Mouse (Mus musculus) heart, adult 2 months (tissue): Measurements from ENCODE around the gene Pif1. TPM values are rescaled to one million over a fixed set of nuclear protein-coding genes. Genes with fewer than 3 reads are reported as not detected.
A peak's percentile ranks its signal among the peaks of the same experiment; 100 is the strongest.

Experiments used
- DNase-seq, 2 experiments: peaks; one replicate each; pipeline ENCODE4 v3.0.0; 2021
- H3K27ac ChIP-seq: fragments of 200-600 bp; 2 replicates; pipeline ENCODE4 v1.8.1; 2022
- H3K27me3 ChIP-seq: fragments of 200-500 bp; 2 replicates; pipeline ENCODE4 v1.6.1; 2012; ENCODE audit warnings: mild to moderate bottlenecking, low read length, inconsistent platforms, mixed read lengths; ENCODE audit not compliant: control insufficient read depth, insufficient read depth
- H3K36me3 ChIP-seq: fragments of 200-500 bp; 2 replicates; pipeline ENCODE4 v1.6.1; 2012; ENCODE audit warnings: low read length, inconsistent platforms; ENCODE audit not compliant: control insufficient read depth, insufficient read depth
- H3K4me1 ChIP-seq: fragments of 200-500 bp; 2 replicates; pipeline ENCODE4 v1.6.1; 2011; ENCODE audit warnings: low read length; ENCODE audit not compliant: control insufficient read depth, insufficient read depth
- H3K4me3 ChIP-seq: fragments of 200-600 bp; 2 replicates; pipeline ENCODE4 v1.8.1; 2022
- H3K79me2 ChIP-seq: fragments of 200-500 bp; replicated peaks from 2 replicates; pipeline ENCODE4 v1.6.1; 2012; ENCODE audit warnings: mild to moderate bottlenecking, inconsistent platforms, low read length, moderate library complexity, mixed read lengths; ENCODE audit not compliant: control insufficient read depth, insufficient read depth
- H3K9ac ChIP-seq: fragments of 200-500 bp; 2 replicates; pipeline ENCODE4 v1.6.1; 2012; ENCODE audit warnings: low read depth, mild to moderate bottlenecking, control low read depth, inconsistent platforms, low read length, mixed read lengths
- CTCF ChIP-seq: fragments of 200-600 bp; IDR thresholded peaks from 2 replicates; pipeline ENCODE4 v1.8.1; 2022; ENCODE audit warnings: antibody characterized with exemption, mild to moderate bottlenecking, moderate library complexity
- EP300 ChIP-seq: fragments of 200-500 bp; IDR thresholded peaks from 2 replicates; pipeline ENCODE4 v1.6.1; 2011; ENCODE audit warnings: low read depth, low read length, control low read depth; ENCODE audit not compliant: insufficient read depth
- POLR2A ChIP-seq: fragments of 200-500 bp; IDR thresholded peaks from 2 replicates; pipeline ENCODE4 v1.6.1; 2011; ENCODE audit warnings: mild to moderate bottlenecking, low read depth, low read length, control low read depth; ENCODE audit not compliant: insufficient read depth
- WGBS: fragments of 180-500 bp; shearing (Covaris S2); methylation state at CpG from one replicate; pipeline ENCODE4 v1.1.7; 2018; 5-methylcytosine and 5-hydroxymethylcytosine counted together
- intact Hi-C: fragments of 180-260 bp; cut with DNase I; formaldehyde crosslinking; loops from one replicate; pipeline ENCODE4 v1.15.1; 2025
- polyA plus RNA-seq: library from polyadenylated mRNA; depleted of rRNA; stranded (reverse); fragments of >200 nt; gene quantifications from 2 replicates; pipeline ENCODE4 v1.2.3, GENCODE M21; 2012
- total RNA-seq, 2 experiments: library from RNA; stranded (reverse); gene quantifications; 2 replicates each; pipeline ENCODE4 v1.2.3; 2021

Pif1 gene
- total and polyA plus RNA-seq, 3 experiments = 0.23 TPM; not detected in 2

DNA sequence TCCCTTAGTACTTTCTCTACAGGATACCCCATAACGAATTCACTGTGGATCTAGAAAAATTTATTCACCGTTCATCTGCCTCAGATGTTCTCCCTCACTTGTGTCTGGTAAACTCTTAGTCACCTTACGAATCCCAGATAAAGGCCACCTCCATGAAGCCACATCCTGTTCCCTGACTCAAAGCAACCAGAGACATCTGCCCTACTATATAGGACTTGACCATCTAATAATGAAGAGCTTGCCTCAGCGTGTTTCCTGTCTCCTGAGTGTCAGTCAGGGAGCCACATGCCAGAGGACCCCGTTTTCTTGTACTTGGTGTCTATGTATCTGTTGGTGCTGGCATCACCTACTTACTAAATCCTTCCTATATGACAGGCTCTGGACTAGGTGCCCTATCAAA, 37.3 kb upstream of the Pif1 start:
- Histone ChIP-seq H3K27me3 (no peaks in the 10 kb centered on the region), H3K4me1 (peaks cover 44% of the 10 kb centered on the region), H3K36me3 (no peaks in the 10 kb centered on the region; the same call in 1 of the 2 replicates), H3K4me3 (no peak overlapping the region), H3K79me2 (no peaks in the 10 kb centered on the region), H3K9ac (no peak overlapping the region), H3K27ac (peak overlapping the region; percentile 95)
- TF ChIP-seq EP300 (no peak), CTCF (no peak), POLR2A (no peak)
- intact Hi-C loops = loop anchor here (2.0 kb wide), 1 partner anchor 29 kb away; no protein-coding TSS in a partner anchor
- 62% methylated on average over 5 of the region's 5 CpGs for WGBS
- DNase-seq = no peak

DNA sequence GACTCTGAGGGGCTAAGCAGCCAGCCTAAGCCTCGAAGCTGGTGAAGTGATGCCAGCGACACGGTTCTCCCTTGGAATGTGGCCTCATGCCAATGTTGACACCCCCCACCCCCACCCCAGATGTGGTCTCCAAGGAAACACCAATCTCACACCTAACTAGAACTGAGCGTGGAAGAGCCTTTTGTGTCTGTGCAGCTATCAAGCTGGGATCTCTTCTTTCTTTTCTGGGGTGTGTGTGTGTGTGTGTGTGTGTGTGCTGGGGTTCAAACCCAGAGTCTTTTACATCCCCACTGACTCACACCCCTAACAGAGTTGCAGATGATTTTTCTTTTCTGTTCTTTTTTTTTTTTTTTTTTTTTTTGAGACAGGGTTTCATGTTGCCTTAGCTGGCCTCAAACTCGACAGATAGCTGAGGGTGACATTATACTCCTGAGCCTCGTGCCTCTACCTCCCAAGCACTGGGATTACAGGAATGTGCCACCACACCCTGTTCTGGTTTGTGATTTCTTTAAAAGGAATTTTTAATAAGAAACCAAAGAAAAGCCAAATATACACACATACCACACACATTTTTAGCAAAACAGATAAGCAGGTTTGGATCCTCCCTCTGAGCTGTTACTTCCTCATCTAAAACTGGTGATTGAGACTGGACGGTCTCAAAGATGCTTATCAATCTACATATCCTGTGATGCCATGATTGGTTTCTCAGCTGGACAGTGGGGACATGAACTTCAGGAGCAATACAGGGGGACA, 36.7 kb upstream of the Pif1 start:
- 31% methylated on average over 7 of the region's 7 CpGs for WGBS
- Histone ChIP-seq H3K79me2 (no peaks in the 10 kb centered on the region), H3K4me1 (peaks cover 44% of the 10 kb centered on the region), H3K36me3 (no peaks in the 10 kb centered on the region; the same call in 1 of the 2 replicates), H3K4me3 (no peak overlapping the region), H3K27ac (peak overlapping the region; percentile 95), H3K9ac (peak overlapping the region; percentile 41), H3K27me3 (no peaks in the 10 kb centered on the region)
- TF ChIP-seq POLR2A = no peak
- no peak for TF ChIP-seq CTCF
- intact Hi-C loops = loop anchor here (2.0 kb wide), 1 partner anchor 29 kb away; no protein-coding TSS in a partner anchor
- DNase-seq = no peak

DNA sequence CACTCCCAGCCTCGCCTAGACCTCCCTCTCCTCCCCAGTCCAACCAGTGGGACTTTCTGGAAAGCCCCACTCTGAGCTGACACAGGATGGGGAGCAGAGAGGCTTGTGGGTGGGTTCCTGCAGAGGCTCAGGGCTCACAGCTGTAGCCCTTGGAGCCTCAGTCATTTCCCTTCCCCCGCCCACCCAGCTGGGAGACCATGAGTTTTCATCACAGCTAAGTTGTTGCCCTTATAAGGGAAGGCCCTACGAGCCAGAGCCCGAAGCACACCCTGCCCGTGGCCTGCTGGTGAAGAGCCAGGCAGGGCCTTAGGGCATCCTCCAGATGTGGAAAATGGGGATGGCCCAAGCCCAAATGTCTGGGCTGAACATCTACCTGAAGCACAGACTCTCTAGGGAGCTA, 35.9 kb upstream of the Pif1 start:
- Histone ChIP-seq H3K36me3 (no peaks in the 10 kb centered on the region; the same call in 1 of the 2 replicates), H3K4me1 (peaks cover 38% of the 10 kb centered on the region)

DNA sequence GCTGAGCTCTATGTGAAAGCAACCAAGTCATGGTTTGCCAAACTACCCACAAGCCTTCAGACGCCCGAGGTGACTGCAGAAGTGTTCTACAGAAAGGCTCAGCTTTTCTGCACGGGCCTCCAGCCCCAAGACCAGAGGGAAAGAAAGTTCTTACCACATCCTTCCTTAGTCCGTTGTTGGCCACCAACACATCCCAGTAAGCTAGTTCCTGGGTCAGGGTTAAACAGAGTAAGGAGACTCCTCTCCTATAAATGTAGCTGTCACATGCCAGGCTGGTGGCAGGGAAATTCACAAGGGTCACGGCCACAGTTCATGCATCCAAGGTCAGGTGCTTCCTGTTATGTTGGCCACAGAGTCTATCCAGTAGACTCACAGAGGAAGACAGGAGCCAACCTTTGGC, 34.8 kb upstream of the Pif1 start:
- Histone ChIP-seq H3K36me3 (no peaks in the 10 kb centered on the region; the same call in 1 of the 2 replicates), H3K9ac (no peak overlapping the region), H3K27me3 (no peaks in the 10 kb centered on the region), H3K79me2 (no peaks in the 10 kb centered on the region), H3K27ac (peak overlapping the region; percentile 95), H3K4me3 (no peak overlapping the region), H3K4me1 (peaks cover 28% of the 10 kb centered on the region)
- WGBS = 56% methylated on average over 5 of the region's 5 CpGs
- TF ChIP-seq CTCF (no peak), EP300 (no peak), POLR2A (no peak)
- peak in 1 of 2 experiments; percentile 55 for DNase-seq
- intact Hi-C loops = no loop called here

More for the DNA sequence above, 35.9 kb upstream of the Pif1 start:
- DNase-seq = peak; percentile 80 to 89
- 25% methylated on average over 5 of the region's 5 CpGs for WGBS
- TF ChIP-seq CTCF = no peak
- TF ChIP-seq EP300 = 0 out of 2 replicates have a peak, but pooled peaks have one; percentile 59
- peak; percentile 36; the same call in 1 of the 2 replicates for TF ChIP-seq POLR2A
- no peaks in the 10 kb centered on the region for H3K79me2 ChIP-seq
- intact Hi-C loops = loop anchor here (2.0 kb wide), 1 partner anchor 28 kb away; no protein-coding TSS in a partner anchor
- peak overlapping the region; percentile 95 for H3K27ac ChIP-seq
- peak overlapping the region; percentile 41 for H3K9ac ChIP-seq
- H3K4me3 ChIP-seq = no peak overlapping the region
- H3K27me3 ChIP-seq = no peaks in the 10 kb centered on the region

DNA sequence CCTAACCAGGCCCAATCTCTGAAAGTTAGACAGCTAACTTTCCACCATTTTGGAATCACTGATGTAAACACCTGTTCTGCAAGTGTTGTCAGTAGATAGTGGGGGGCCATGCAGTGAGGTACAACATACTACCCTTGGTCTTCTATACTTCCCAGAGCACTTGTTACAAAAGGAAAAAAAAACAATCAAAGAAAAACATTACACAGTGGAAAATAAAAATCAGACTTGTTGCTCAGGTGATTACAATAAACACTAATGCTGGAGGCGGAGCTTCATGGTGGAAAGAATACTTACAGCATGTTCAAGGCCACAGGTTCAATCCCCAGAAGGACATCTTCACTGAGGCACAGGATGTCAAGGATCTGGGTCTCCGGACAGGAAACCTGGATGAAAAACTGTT, 34.2 kb upstream of the Pif1 start:
- Histone ChIP-seq H3K27ac (peak overlapping the region; percentile 15), H3K9ac (no peak overlapping the region), H3K36me3 (no peaks in the 10 kb centered on the region; the same call in 1 of the 2 replicates), H3K79me2 (no peaks in the 10 kb centered on the region), H3K27me3 (no peaks in the 10 kb centered on the region), H3K4me1 (peaks cover 28% of the 10 kb centered on the region), H3K4me3 (no peak overlapping the region)
- no peak for DNase-seq
- TF ChIP-seq POLR2A (no peak), EP300 (no peak), CTCF (no peak)
- WGBS = 91% methylated on average over 2 of the region's 2 CpGs
- intact Hi-C loops = no loop called here

DNA sequence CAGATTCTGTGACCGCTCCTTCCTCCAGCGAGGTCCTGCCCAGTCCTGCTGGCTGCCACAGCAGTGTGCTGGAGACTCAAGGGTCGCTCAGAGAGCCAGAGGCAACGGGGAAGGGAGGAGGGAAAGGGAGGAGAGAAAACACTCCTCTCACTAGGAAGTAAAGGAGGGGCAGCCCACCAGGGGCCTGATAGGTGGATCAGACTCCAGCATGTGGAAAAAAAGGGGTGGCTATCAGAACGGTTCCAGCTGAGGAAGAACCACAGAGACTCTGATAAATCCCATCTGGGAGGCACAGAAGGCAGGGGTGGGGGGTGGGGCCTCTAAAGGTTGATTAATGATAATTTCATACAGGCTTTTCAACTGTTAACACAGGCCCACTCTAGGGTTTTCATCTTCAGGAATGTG, 32.0 kb upstream of the Pif1 start:
- TF ChIP-seq CTCF (no peak), POLR2A (no peak), EP300 (no peak)
- intact Hi-C loops = no loop called here
- H3K9ac ChIP-seq = no peak overlapping the region
- peaks cover 18% of the 10 kb centered on the region for H3K4me1 ChIP-seq
- 53% methylated on average over 5 of the region's 5 CpGs for WGBS
- DNase-seq = no peak
- no peaks in the 10 kb centered on the region; the same call in 1 of the 2 replicates for H3K36me3 ChIP-seq
- no peaks in the 10 kb centered on the region for H3K27me3 ChIP-seq
- no peaks in the 10 kb centered on the region for H3K79me2 ChIP-seq
- H3K4me3 ChIP-seq = no peak overlapping the region
- H3K27ac ChIP-seq = no peak overlapping the region; the same call in 1 of the 2 replicates
